Mouse (Mus musculus) liver, embryonic 14.5 days (tissue): ENCODE results near the gene A730009L09Rik. TPM values are rescaled to one million over a fixed set of nuclear protein-coding genes. Genes with fewer than 3 reads are reported as not detected.

Experiments
- ATAC-seq: fragments of 200-750 bp; cut with Nextera tagmentation; 2 replicates; pipeline ENCODE4 v1.8.0; 2017; ENCODE audit warnings: moderate number of reproducible peaks, mild to moderate bottlenecking, moderate library complexity; ENCODE audit not compliant: insufficient read depth
- DNase-seq, 3 experiments: peaks; one replicate each; pipeline ENCODE4 v3.0.0-alpha.2; 2012 to 2013; ENCODE audit warnings: low read depth in 3 of 3, low spot score in 3 of 3
- H3K27ac ChIP-seq: fragments of 300-500 bp; sonication (generic); 2 replicates; pipeline ENCODE4 v1.5.1; 2014; ENCODE audit warnings: moderate library complexity, mild to moderate bottlenecking, control low read depth, inconsistent platforms
- H3K27me3 ChIP-seq: fragments of 300-500 bp; sonication (generic); 2 replicates; pipeline ENCODE4 v1.6.1; 2014; ENCODE audit warnings: mild to moderate bottlenecking, low read length, moderate library complexity; ENCODE audit not compliant: control insufficient read depth, insufficient read depth
- H3K36me3 ChIP-seq: fragments of 300-500 bp; sonication (generic); replicated peaks from 2 replicates; pipeline ENCODE4 v1.6.1; 2014; ENCODE audit warnings: low read depth; ENCODE audit not compliant: control insufficient read depth, insufficient read depth
- H3K4me1 ChIP-seq, 2 experiments: fragments of 200-500 bp in 1 of 2; fragments of 300-500 bp in 1 of 2; sonication (generic) in 1 of 2; replicated peaks; 2 replicates each; pipeline ENCODE4 v1.6.1; 2012 to 2014; ENCODE audit warnings: antibody characterized with exemption in 1 of 2, inconsistent platforms in 1 of 2, low read length in 1 of 2; ENCODE audit not compliant: control insufficient read depth in 2 of 2, insufficient read depth in 2 of 2
- H3K4me2 ChIP-seq: fragments of 300-500 bp; sonication (generic); 2 replicates; pipeline ENCODE4 v1.6.1; 2014; ENCODE audit warnings: low read depth, mild to moderate bottlenecking, control low read depth, moderate library complexity
- H3K4me3 ChIP-seq, 2 experiments: fragments of 200-500 bp in 1 of 2; fragments of 300-500 bp in 1 of 2; sonication (generic) in 1 of 2; 2 replicates each; pipeline ENCODE4 v1.5.1; 2012 to 2014; ENCODE audit warnings: low read depth in 2 of 2, low read length in 2 of 2, mild to moderate bottlenecking in 2 of 2, control low read depth in 1 of 2, inconsistent platforms in 1 of 2, moderate library complexity in 1 of 2; ENCODE audit not compliant: insufficient read depth in 1 of 2
- H3K9ac ChIP-seq: fragments of 300-500 bp; sonication (generic); replicated peaks from 2 replicates; pipeline ENCODE4 v1.6.1; 2014; ENCODE audit warnings: mild to moderate bottlenecking, control low read depth, moderate library complexity
- H3K9me3 ChIP-seq: fragments of 300-500 bp; sonication (generic); 2 replicates; pipeline ENCODE4 v1.6.1; 2016; ENCODE audit warnings: low read length, mixed read lengths; ENCODE audit not compliant: control insufficient read depth
- CTCF ChIP-seq: IDR thresholded peaks from 2 replicates; pipeline ENCODE4 v1.5.1; 2016; ENCODE audit warnings: antibody characterized with exemption, low read depth, control low read depth
- EP300 ChIP-seq: IDR thresholded peaks from 2 replicates; pipeline ENCODE4 v1.6.1; 2016; ENCODE audit warnings: antibody characterized with exemption, low read depth
- whole genome bisulfite sequencing: fragments of 180-500 bp; shearing (Covaris S2); extraction: QIAGEN DNeasy Blood & Tissue Kit; methylation state at CpG from one replicate; pipeline ENCODE4 v1.1.7; 2014; ENCODE audit not compliant: insufficient replicate concordance; 5-methylcytosine and 5-hydroxymethylcytosine counted together
- polyA plus RNA-seq, 2 experiments: library from polyadenylated mRNA; depleted of rRNA in 1 of 2; stranded (reverse) in 1 of 2; unstranded in 1 of 2; fragments of >200 nt; fragmentation: Nextera tagmentation in 1 of 2; extraction: Ambion mirVana in 1 of 2; gene quantifications; 2 replicates each; pipeline versions ENCODE4 v1.2.1 to v1.2.3; 2012 to 2014

A730009L09Rik gene
- polyA plus RNA-seq, 2 experiments, result not detected

DNA sequence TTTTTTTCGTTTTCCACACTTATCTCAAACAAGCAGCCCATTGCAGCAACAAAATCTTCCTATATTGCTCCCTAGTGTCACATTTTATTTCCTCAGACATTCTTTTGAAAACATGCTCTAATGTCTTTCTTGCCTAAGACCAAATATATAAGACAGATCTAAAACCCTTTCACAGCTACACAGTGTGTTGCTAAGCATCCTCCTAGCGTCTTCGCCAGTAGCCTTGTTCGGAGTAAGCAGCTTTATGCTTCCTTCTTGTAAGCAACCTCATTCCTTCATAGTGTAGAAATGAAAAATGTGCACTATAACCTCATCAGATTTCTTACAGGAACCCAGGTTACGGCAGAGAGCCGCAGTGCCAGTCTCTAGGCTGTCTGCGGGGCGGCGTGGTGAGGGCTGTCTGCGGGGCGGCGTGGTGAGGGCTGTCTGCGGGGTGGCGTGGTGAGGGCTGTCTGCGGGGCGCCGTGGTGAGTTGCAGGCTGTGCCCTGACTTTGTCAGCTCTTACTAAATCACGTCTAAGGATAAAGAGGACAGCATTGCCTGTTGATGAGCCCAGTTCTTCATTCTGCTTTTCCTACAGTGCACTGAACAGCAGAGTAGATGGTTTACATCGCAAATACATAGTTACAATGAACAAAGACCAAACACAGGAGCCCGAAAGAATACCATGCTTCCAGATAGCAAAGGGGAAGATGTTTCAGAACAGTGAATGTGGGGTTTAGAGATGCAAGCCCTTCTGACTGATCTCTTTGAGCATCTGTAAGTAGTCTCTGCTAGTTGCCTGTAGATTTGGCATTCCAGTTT lies 43.4 kb downstream of the A730009L09Rik start:
- no peak overlapping the region for H3K9ac ChIP-seq
- 53% methylated on average over 20 of the region's 20 CpGs for WGBS
- DNase-seq (no peak), ATAC-seq (no peak)
- H3K4me3 ChIP-seq, result no peak overlapping the region
- TF ChIP-seq CTCF, result no peak
- TF ChIP-seq EP300, result no peak
- H3K9me3 ChIP-seq, result no peaks in the 10 kb centered on the region
- no peak overlapping the region for H3K4me2 ChIP-seq
- H3K27ac ChIP-seq, result no peak overlapping the region
- no peaks in the 10 kb centered on the region for H3K27me3 ChIP-seq
- H3K4me1 ChIP-seq, result no peaks in the 10 kb centered on the region
- H3K36me3 ChIP-seq, result no peaks in the 10 kb centered on the region

- Histone ChIP-seq H3K27me3 (no peaks in the 10 kb centered on the region), H3K36me3 (no peaks in the 10 kb centered on the region), H3K4me1 (no peaks in the 10 kb centered on the region), H3K4me3 (no peak overlapping the region), H3K4me2 (no peak overlapping the region), H3K9me3 (no peaks in the 10 kb centered on the region), H3K9ac (no peak overlapping the region), H3K27ac (no peak overlapping the region)
- 31% methylated on average over 9 of the region's 9 CpGs for WGBS
- DNase-seq (no peak), ATAC-seq (no peak)
- TF ChIP-seq CTCF (peak; percentile 56), EP300 (no peak)
Measured at GRCm38 (mm10) chr16:84559569-84560278, 44.8 kb downstream of the A730009L09Rik start.

DNA sequence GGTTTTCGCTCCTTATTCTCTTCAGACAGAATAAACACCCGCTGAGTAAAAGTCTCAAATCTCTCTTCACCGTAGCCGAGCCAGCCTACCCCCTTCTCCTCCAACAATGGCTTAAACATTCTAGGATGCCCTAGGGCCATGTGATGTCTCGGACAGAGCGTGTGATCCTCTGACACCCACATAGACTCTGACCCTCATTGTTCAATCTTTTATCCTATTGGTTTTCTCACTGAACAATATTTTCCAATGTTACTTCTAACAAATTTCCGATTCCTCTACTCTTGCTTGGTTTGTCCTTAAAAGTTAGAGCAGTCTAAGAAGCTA lies 45.3 kb downstream of the A730009L09Rik start:
- no peak for DNase-seq
- Histone ChIP-seq H3K4me1 (no peaks in the 10 kb centered on the region), H3K36me3 (no peaks in the 10 kb centered on the region), H3K4me2 (no peak overlapping the region), H3K4me3 (no peak overlapping the region), H3K27me3 (no peaks in the 10 kb centered on the region), H3K27ac (no peak overlapping the region), H3K9ac (no peak overlapping the region), H3K9me3 (no peaks in the 10 kb centered on the region)
- ATAC-seq, result no peak
- TF ChIP-seq CTCF, result no peak
- TF ChIP-seq EP300, result no peak
- 53% methylated on average over 7 of the region's 7 CpGs for WGBS

Other genes starting within 250 kb of the A730009L09Rik start
- 9.2 and 19.5 TPM in 2 replicates for gene Mrpl39, start 220.6 kb downstream of the A730009L09Rik start, polyA plus RNA-seq (2012; rRNA removed)
- gene Mrpl39, start 220.6 kb downstream of the A730009L09Rik start, polyA plus RNA-seq (2014; fragmentation: Nextera tagmentation; extraction: Ambion mirVana), result 26.3 and 28.1 TPM in 2 replicates